Mouse (Mus musculus) small intestine, adult 2 months (tissue): ENCODE measurements around the gene Pygm.

ENCODE experiments used
- CTCF ChIP-seq: fragments of 200-500 bp; IDR thresholded peaks from 2 replicates; pipeline ENCODE4 v1.5.1; 2012; ENCODE audit warnings: low read depth, mild to moderate bottlenecking, control low read depth, inconsistent platforms, low read length, moderate library complexity, mixed read lengths; ENCODE audit not compliant: insufficient replicate concordance, insufficient read length; ENCODE audit errors: extremely low read depth
- POLR2A ChIP-seq: fragments of 200-500 bp; IDR thresholded peaks from 2 replicates; pipeline ENCODE4 v1.6.1; 2012; ENCODE audit warnings: low read depth, mild to moderate bottlenecking, control low read depth, inconsistent platforms, low read length, moderate library complexity

- TF ChIP-seq POLR2A (no peak), CTCF (no peak)
Measured at GRCm38 (mm10) chr19:6424137-6424881, 40.1 kb downstream of the Pygm start.
